Mouse (Mus musculus) liver, embryonic 16.5 days (tissue): Measurements from ENCODE around the gene Cep295nl. TPM values are rescaled to one million over a fixed set of nuclear protein-coding genes. Genes with fewer than 3 reads are reported as not detected.
A peak's percentile ranks its signal among the peaks of the same experiment; 100 is the strongest.
"Not testable (repeated sequence)": the region's sequence is repeated elsewhere in the genome, so short reads cannot be mapped to it uniquely, and the experiment has no call there.

Experiments
- ATAC-seq: fragments of 200-750 bp; cut with Nextera tagmentation; 2 replicates; pipeline ENCODE4 v1.8.0; 2017; ENCODE audit warnings: low read depth, mild to moderate bottlenecking, moderate number of reproducible peaks, moderate library complexity
- H3K27ac ChIP-seq: fragments of 300-500 bp; sonication (generic); 2 replicates; pipeline ENCODE4 v1.5.1; 2014; ENCODE audit warnings: mild to moderate bottlenecking, low read length
- H3K27me3 ChIP-seq: fragments of 300-500 bp; sonication (generic); 2 replicates; pipeline ENCODE4 v1.6.1; 2014; ENCODE audit warnings: low read depth, low read length, mixed read lengths; ENCODE audit not compliant: control insufficient read depth, insufficient read depth
- H3K36me3 ChIP-seq: fragments of 300-500 bp; sonication (generic); 2 replicates; pipeline ENCODE4 v1.6.1; 2014; ENCODE audit warnings: mild to moderate bottlenecking; ENCODE audit not compliant: control insufficient read depth, insufficient read depth
- H3K4me1 ChIP-seq: fragments of 300-500 bp; sonication (generic); 2 replicates; pipeline ENCODE4 v1.6.1; 2014; ENCODE audit warnings: low read depth, low read length, mixed read lengths; ENCODE audit not compliant: control insufficient read depth
- H3K4me2 ChIP-seq: fragments of 300-500 bp; sonication (generic); 2 replicates; pipeline ENCODE4 v1.6.1; 2014; ENCODE audit warnings: low read depth, low read length, mixed read lengths
- H3K4me3 ChIP-seq: fragments of 300-500 bp; sonication (generic); 2 replicates; pipeline ENCODE4 v1.5.1; 2014; ENCODE audit warnings: low read depth, mild to moderate bottlenecking, low read length
- H3K9ac ChIP-seq: fragments of 300-500 bp; sonication (generic); 2 replicates; pipeline ENCODE4 v1.6.1; 2014; ENCODE audit warnings: low read depth, low read length
- H3K9me3 ChIP-seq: fragments of 300-500 bp; sonication (generic); replicated peaks from 2 replicates; pipeline ENCODE4 v1.6.1; 2016; ENCODE audit warnings: low read length; ENCODE audit not compliant: control insufficient read depth
- WGBS: fragments of 180-500 bp; shearing (Covaris S2); extraction: QIAGEN DNeasy Blood & Tissue Kit; methylation state at CpG from one replicate; pipeline ENCODE4 v1.1.7; 2014; ENCODE audit not compliant: insufficient replicate concordance; 5-methylcytosine and 5-hydroxymethylcytosine counted together
- polyA plus RNA-seq: library from polyadenylated mRNA; unstranded; fragments of >200 nt; fragmentation: Nextera tagmentation; extraction: Ambion mirVana; gene quantifications from 2 replicates; pipeline ENCODE4 v1.2.1, GENCODE M21; 2015

The Cep295nl gene
- polyA plus RNA-seq, 1 experiment from 2014 or later, result not detected

GRCm38 (mm10) chr11:118321971-118322370, 20.3 kb downstream of the Cep295nl start:
- Histone ChIP-seq H3K9me3 (no peaks in the 10 kb centered on the region), H3K4me1 (no peaks in the 10 kb centered on the region), H3K9ac (no peak overlapping the region), H3K36me3 (no peaks in the 10 kb centered on the region), H3K4me3 (no peak overlapping the region), H3K27me3 (no peaks in the 10 kb centered on the region), H3K27ac (no peak overlapping the region), H3K4me2 (no peak overlapping the region)
- WGBS, result 44% methylated on average over 4 of the region's 4 CpGs
- no peak for ATAC-seq

GRCm38 (mm10) chr11:118321500-118321899, 20.8 kb downstream of the Cep295nl start:
- Histone ChIP-seq H3K36me3 (no peaks in the 10 kb centered on the region), H3K27ac (no peak overlapping the region), H3K4me2 (no peak overlapping the region), H3K4me1 (no peaks in the 10 kb centered on the region), H3K9ac (no peak overlapping the region), H3K4me3 (no peak overlapping the region), H3K9me3 (no peaks in the 10 kb centered on the region), H3K27me3 (no peaks in the 10 kb centered on the region)
- ATAC-seq, result no peak
- 73% methylated on average over 7 of the region's 7 CpGs for whole genome bisulfite sequencing

GRCm38 (mm10) chr11:118318678-118319077, 23.6 kb downstream of the Cep295nl start:
- H3K9me3 ChIP-seq, result no peaks in the 10 kb centered on the region
- no peak overlapping the region for H3K4me2 ChIP-seq
- peak; percentile 21; the same call in 1 of the 2 replicates for ATAC-seq
- H3K27me3 ChIP-seq, result no peaks in the 10 kb centered on the region
- H3K9ac ChIP-seq, result no peak overlapping the region
- H3K4me1 ChIP-seq, result no peaks in the 10 kb centered on the region
- H3K36me3 ChIP-seq, result no peaks in the 10 kb centered on the region
- H3K27ac ChIP-seq, result no peak overlapping the region
- WGBS, result 44% methylated on average over 5 of the region's 5 CpGs
- no peak overlapping the region for H3K4me3 ChIP-seq

- ATAC-seq, result peak; percentile 5; the same call in 1 of the 2 replicates
- Histone ChIP-seq H3K27me3 (no peaks in the 10 kb centered on the region), H3K9ac (no peak overlapping the region), H3K9me3 (no peaks in the 10 kb centered on the region), H3K27ac (no peak overlapping the region), H3K36me3 (no peaks in the 10 kb centered on the region), H3K4me2 (no peak overlapping the region), H3K4me3 (no peak overlapping the region), H3K4me1 (no peaks in the 10 kb centered on the region; the same call in 1 of the 2 replicates)
- 23% methylated on average over 7 of the region's 7 CpGs for WGBS
Observed at GRCm38 (mm10) chr11:118317129-118317528, 25.2 kb downstream of the Cep295nl start.

GRCm38 (mm10) chr11:118316231-118316806, 26.0 kb downstream of the Cep295nl start:
- H3K36me3 ChIP-seq, result no peaks in the 10 kb centered on the region
- H3K4me1 ChIP-seq, result no peaks in the 10 kb centered on the region; the same call in 1 of the 2 replicates
- H3K4me2 ChIP-seq, result no peak overlapping the region
- H3K9ac ChIP-seq, result no peak overlapping the region
- no peak for ATAC-seq
- 39% methylated on average over 8 of the region's 8 CpGs for WGBS
- H3K27me3 ChIP-seq, result no peaks in the 10 kb centered on the region
- H3K9me3 ChIP-seq, result no peaks in the 10 kb centered on the region
- no peak overlapping the region for H3K27ac ChIP-seq
- H3K4me3 ChIP-seq, result no peak overlapping the region

GRCm38 (mm10) chr11:118312132-118312723, 30.1 kb downstream of the Cep295nl start:
- Histone ChIP-seq H3K27ac (peak overlapping the region; percentile 14; the same call in 1 of the 2 replicates), H3K4me2 (no peak overlapping the region), H3K36me3 (no peaks in the 10 kb centered on the region), H3K27me3 (no peaks in the 10 kb centered on the region), H3K4me3 (no peak overlapping the region), H3K9me3 (no peaks in the 10 kb centered on the region), H3K4me1 (no peaks in the 10 kb centered on the region; the same call in 1 of the 2 replicates), H3K9ac (no peak overlapping the region)
- 44% methylated on average over 6 of the region's 6 CpGs for WGBS
- no peak for ATAC-seq

GRCm38 (mm10) chr11:118307962-118308361, 34.3 kb downstream of the Cep295nl start:
- H3K4me2 ChIP-seq, H3K4me1 ChIP-seq, H3K9ac ChIP-seq, H3K36me3 ChIP-seq, H3K4me3 ChIP-seq, H3K9me3 ChIP-seq, H3K27me3 ChIP-seq, H3K27ac ChIP-seq, ATAC-seq: not testable (repeated sequence)
- WGBS, result 60% methylated on average over 2 of the region's 2 CpGs

GRCm38 (mm10) chr11:118303959-118304358, 38.3 kb downstream of the Cep295nl start:
- not testable (repeated sequence) for H3K9ac ChIP-seq, H3K9me3 ChIP-seq, H3K27me3 ChIP-seq, H3K4me1 ChIP-seq, H3K36me3 ChIP-seq, ATAC-seq, H3K4me3 ChIP-seq, H3K27ac ChIP-seq, H3K4me2 ChIP-seq
- WGBS, result 74% methylated on average over 4 of the region's 4 CpGs

GRCm38 (mm10) chr11:118298810-118299209, 43.5 kb downstream of the Cep295nl start:
- Histone ChIP-seq H3K27ac (no peak overlapping the region), H3K9me3 (no peaks in the 10 kb centered on the region), H3K36me3 (no peaks in the 10 kb centered on the region), H3K27me3 (no peaks in the 10 kb centered on the region), H3K4me2 (no peak overlapping the region), H3K4me3 (no peak overlapping the region), H3K9ac (no peak overlapping the region), H3K4me1 (no peaks in the 10 kb centered on the region)
- ATAC-seq, result peak; percentile 47; the same call in 1 of the 2 replicates
- WGBS, result 61% methylated on average over 2 of the region's 2 CpGs
